Mouse (Mus musculus) CD4-positive helper T cell, adult 2 months (primary cell): ENCODE data around the gene BC004004.
"Not testable (repeated sequence)": the region's sequence is repeated elsewhere in the genome, so short reads cannot be mapped to it uniquely, and the experiment has no call there.

Experiments used
- DNase-seq: peaks from one replicate; pipeline ENCODE4 v3.0.0-alpha.2; 2012; ENCODE audit warnings: low read depth, missing footprints, low spot score

Gene BC004004

DNA sequence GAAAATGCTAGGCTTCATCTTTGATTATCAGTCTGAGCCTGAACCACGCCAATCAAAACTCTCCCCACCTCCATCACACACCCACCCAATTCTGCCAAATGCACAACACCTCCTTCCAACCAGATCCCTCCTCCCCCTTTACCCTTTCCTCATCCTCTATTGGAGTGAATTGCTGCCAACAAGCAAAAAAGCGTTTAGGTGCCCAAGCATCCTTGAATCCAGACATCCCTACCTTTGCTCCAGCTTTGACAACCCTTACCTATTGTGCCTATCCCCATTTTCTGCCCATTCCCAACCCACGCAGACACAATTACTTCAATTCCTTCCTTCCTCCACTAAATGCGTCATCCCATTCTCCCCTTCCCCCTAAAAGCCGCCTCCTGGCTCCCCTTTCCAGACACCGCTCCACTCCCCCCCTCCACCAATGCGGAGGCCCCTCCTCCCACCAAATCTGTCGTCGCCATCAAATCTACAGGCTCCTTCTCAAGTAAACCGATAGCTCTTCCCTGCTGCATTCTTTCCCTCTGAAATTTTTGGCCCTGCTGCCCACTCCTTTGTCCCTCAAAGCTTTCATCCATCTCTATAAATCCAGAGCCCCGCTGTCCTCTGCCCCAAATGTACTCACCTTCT lies 78.0 kb downstream of the BC004004 start:
- peak; percentile 43 for DNase-seq

DNA sequence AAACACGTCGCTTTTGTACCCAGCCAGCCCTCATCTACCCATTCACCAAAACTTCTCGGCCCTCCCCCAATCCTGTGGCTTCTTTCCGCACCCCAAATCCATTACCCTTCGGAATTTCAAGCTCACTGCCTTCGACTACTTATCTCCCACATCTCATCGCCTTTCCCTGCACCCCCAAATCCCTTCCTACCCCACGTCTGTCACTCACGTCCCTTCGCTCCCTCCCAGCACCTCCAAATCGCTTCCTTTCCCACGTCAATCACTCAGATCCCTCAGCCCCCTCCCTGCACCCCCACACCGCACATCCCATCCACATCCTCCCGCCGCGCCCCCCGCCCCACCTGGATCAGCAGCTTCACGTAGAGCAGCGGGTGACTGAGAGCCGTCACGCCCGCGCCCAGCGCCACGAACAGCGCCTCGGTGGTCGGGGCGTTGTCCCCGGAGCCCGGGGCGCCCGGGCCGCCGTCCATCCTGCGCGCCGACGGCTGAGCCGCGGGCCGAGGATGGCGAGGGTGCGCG lies 78.6 kb downstream of the BC004004 start:
- no peak for DNase-seq

DNA sequence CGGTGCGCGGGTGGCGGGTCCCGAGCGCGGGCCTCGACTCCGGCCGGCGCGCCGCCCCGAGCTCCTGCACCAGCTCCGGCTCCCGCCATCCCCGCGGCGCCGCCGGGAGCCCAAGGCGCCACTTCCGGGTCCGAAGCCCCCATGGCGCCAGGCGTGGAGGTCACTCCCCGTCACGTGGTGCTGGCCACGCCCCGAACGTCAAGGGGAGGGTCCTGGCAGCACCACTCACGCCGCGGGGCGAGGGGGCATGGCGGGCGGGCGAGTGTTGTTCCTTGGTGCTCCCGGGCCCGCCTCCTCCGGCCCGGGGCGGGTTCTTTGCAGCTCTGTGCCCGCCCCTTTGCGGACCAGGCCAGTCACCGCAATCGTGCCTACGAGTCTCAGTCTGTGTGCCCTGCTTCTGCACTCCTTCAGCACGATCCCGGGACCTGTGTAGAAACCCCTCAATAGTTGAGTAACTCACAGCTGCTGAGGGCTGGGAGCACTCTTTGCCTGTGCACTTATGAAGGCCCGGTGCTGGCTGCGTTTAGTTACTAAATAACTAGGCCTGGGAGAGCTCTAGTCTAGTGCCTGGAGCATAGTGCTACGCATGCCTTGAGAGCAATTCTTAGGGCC lies 79.2 kb downstream of the BC004004 start, which contains the start of gene Mtch1:
Gene Mtch1 (minus strand): TSS at position 290 of the 612 bp plus-strand sequence.
- peak; percentile 97 for DNase-seq

DNA sequence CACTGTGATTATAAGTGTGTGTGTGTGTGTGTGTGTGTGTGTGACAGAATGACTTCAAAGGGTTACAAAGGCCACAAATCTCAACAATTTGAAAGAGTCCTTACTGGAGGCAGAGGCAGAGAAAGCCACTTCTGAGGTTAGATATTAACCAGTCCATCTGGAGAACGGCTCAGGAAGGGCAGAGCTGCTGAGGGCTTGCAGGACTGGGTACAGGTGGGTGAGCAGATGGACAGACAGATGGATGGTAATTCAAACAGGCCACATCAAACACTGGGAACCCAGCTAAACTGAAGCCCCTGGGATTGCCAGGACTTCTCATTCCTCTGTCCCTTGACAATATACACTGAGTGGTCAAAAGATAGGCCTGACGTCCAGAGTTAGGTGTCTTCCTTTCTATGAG lies 80.4 kb downstream of the BC004004 start:
- DNase-seq = no peak

DNA sequence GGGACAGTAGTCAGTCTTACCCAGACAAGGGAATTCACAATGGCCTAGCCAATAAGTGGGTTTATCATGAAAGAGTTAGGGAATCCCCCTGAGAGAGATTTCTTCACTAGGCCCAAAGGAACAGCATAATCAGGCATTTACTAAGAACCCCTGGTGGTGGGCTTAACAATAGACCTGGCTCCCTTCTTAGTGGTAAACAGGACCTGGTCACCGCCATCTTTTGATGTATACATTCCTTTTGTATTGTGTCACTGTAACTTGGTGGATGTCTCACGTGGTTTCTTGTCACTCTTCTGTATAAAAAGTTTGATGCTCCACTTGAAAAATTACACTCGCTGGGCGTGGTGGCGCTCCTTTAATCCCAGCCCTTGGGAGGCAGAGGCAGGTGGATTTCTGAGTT lies 82.5 kb downstream of the BC004004 start:
- DNase-seq = not testable (repeated sequence)

DNA sequence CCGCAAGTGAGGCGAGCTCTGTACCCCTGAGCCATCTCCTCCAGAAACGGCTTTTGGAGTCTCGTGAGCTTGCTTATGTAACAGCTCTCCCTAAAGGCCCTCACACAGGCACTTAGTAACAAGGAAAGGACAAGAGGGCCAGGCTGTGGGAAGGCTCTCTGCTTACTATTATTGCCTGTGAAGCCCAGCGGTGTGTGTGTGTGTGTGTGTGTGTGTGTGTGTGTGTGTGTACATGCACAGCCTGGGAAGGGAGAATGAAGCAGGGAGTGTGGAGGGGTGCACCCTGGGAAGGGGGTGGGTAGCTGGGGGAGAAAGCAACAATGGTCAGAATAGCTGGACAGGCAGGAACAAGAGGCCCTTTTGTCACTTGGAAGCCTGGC lies 86.9 kb downstream of the BC004004 start:
- DNase-seq = no peak

DNA sequence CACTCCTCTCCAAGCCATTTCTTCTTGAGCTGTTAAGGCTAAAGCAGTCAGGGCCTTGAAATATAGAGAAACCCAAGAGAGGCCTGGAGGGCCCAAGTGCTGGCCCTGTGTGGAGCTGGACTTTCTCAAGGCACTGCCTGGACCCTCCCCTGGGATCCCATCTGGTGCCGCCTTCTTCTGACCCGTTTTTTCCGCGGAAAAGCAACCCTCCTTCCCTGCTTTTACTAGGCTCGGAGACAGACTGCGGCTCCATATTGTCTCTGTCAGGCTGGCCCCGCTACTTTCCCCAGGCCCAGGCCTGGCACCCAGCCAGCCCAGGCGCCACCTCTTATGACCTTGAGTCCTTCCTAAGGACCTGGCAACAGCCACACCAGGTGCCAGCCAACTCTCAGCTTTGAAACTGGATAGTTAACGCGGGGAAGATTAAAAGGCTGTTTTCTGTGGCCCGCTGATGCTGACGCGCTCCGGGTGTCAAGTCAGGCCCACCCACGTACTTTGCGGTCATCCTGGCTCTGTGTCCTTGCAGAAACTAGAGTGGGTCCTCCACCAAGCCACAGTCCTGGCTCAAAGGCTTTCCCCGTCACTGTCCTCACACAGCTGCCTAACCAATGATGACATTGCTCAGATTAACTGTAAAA lies 87.4 kb downstream of the BC004004 start:
- DNase-seq = no peak

DNA sequence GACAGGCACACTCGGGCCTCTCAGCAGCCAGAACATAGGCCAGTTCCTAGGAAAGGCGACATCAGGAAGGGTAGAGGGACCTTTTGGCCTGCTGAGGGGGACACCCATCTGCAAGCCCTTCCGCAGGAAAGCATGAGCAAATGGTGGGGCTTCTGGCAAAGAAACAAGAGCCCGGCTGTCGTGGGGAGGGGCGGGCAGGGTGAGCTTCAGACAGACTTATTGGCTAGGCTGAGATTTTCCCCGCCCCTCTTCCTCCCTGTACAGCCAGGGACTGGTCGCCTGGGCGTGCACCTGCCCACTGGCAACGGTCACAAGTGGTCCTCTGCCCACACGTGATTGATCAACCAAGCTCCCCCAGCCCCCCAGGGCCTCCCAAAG lies 87.9 kb downstream of the BC004004 start:
- DNase-seq = no peak

DNA sequence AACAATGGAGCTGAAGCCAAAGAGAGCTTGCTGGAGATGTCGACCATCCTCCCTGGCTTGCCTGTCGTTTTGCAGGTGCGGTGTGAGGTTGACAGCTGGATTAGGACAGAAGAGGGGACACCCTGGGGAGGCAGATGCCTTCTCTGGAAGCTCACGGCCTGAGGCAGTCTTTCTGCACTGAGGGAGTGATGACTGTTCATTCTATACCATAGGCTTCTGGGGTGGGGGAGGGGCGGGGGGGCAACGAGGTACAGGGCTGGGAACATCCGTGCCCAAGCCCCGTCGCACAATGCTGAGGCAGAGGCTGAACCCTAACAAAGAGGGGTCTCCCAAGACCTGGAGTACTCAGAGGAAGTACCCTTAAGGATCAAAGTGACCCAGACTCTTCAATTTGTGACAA lies 88.3 kb downstream of the BC004004 start:
- no peak for DNase-seq

DNA sequence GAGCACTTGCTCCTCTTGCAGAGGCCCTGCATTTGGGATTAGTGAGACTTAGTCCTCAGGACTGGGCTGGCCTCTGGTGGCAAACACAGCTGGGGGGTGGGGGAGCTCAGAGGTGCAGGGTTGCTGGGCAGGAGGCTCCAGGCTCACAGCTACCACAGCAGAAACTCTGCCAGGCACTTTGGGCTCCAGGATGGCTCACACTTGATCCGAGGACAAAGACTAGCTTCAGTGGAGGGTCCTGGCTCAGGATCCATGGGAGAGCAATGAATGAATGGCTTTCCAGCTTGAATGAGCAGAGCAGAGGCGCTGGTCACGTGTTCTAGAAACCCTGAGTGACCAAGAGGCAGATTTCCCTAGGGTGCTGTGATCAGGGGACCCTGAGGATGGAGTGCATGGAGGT lies 90.3 kb downstream of the BC004004 start:
- no peak for DNase-seq

DNA sequence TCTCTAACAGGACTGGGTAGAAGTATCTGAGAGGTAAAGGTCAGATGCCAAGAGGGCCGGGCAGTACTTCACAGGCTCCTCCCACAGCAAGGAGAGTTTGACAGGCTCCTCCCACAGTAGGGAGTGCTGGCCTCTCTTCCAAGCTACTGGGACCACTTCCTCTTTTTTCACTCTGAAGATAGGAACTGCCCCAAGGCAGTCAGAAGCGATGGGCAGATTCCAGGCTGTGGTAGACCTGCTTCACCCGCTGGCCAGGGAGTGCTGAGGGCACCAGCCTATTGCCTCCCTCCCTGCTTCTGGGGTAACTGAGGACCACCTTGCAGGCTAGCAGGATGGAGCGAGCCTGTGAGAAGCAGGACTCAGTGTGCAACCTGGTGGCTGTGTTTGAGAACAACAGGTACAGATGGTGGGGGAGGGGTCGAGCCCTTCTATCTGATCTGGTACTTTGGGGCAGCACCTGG lies 92.2 kb downstream of the BC004004 start, which contains the start of gene Fgd2:
Gene Fgd2 (plus strand): TSS at position 154 of the 461 bp plus-strand sequence.
- DNase-seq = no peak

DNA sequence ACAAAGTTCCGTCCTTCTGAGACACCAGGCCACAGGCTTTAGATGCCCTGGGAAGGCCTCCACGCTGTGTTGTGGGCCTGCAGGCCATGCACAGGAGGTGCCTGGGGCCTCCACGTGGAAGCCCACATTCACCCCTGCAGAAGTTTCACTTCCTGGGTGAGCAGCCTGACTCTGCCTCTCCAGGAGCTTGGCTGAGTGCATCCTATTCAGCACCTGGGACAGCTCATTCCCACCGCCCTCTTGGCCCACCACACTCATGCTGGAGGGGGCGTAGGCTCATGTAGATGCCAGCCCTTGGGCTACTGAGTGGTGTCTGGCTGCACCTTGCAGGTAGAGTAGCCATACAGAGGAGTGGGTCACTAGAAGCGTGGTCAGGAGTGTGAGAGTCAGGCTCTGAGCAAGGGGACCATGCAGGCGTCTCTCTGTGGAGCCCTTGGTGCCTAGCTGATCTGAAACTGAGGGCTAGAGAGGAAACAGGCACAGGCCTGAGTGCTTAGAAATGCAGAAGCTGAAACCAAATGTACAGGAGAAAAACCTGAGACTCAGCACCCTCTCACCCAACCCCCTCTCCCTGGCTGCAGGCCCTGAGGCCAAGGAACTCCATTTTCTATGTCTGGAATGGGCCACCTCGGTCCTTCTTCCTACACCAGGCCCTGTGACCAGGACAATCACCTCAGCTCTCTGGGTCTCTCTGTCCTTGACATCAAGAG lies 93.5 kb downstream of the BC004004 start:
- peak; percentile 45 for DNase-seq

DNA sequence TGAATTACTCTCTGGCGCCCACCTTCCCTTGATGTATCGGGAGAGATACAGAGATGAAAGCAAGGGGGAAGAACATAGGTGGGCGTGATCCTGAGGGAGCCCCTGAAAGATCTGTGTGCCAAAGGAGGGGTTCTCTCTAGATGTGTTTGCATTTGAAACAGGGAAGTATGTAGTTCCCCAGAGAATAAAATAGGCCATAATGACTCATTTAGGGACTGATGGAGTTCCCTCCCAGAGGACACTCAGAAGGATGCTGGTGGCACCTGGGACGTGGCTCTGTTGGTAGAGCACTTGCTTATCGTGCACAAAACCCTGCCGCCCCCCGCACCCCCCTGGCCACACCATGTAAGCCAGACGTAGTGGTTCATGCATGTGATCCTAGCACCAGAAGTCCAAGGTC lies 94.5 kb downstream of the BC004004 start:
- no peak for DNase-seq
